Mouse (Mus musculus) limb, embryonic 14.5 days (tissue): ENCODE results near the gene Prdm11. TPM values are rescaled to one million over a fixed set of nuclear protein-coding genes. Genes with fewer than 3 reads are reported as not detected.
A peak's percentile ranks its signal among the peaks of the same experiment; 100 is the strongest.

Experiments
- ATAC-seq: fragments of 200-750 bp; cut with Nextera tagmentation; 2 replicates; pipeline ENCODE4 v1.8.0; 2017; ENCODE audit warnings: low read depth, moderate number of reproducible peaks, moderate TSS enrichment; ENCODE audit not compliant: low FRiP score
- DNase-seq: peaks from one replicate; pipeline ENCODE4 v3.0.0-alpha.2; 2015; ENCODE audit warnings: low spot score
- H3K27ac ChIP-seq: fragments of 300-500 bp; sonication (generic); replicated peaks from 2 replicates; pipeline ENCODE4 v1.5.1; 2014; ENCODE audit warnings: low read depth, mild to moderate bottlenecking, low read length, moderate library complexity, mixed read lengths
- H3K27me3 ChIP-seq: fragments of 300-500 bp; sonication (generic); 2 replicates; pipeline ENCODE4 v1.6.1; 2014; ENCODE audit warnings: low read length, mixed read lengths; ENCODE audit not compliant: control insufficient read depth, insufficient read depth
- H3K36me3 ChIP-seq: fragments of 300-500 bp; sonication (generic); 2 replicates; pipeline ENCODE4 v1.6.1; 2014; ENCODE audit warnings: mild to moderate bottlenecking, low read length, moderate library complexity, mixed read lengths; ENCODE audit not compliant: control insufficient read depth, insufficient read depth
- H3K4me1 ChIP-seq: fragments of 300-500 bp; sonication (generic); 2 replicates; pipeline ENCODE4 v1.6.1; 2014; ENCODE audit warnings: antibody characterized with exemption, low read length, mixed read lengths; ENCODE audit not compliant: control insufficient read depth, insufficient read depth
- H3K4me2 ChIP-seq: fragments of 300-500 bp; sonication (generic); replicated peaks from 2 replicates; pipeline ENCODE4 v1.6.1; 2014; ENCODE audit warnings: low read depth, mild to moderate bottlenecking, low read length, moderate library complexity; ENCODE audit not compliant: severe bottlenecking
- H3K4me3 ChIP-seq: fragments of 300-500 bp; sonication (generic); replicated peaks from 2 replicates; pipeline ENCODE4 v1.5.1; 2014; ENCODE audit warnings: low read length
- H3K9ac ChIP-seq: fragments of 300-500 bp; sonication (generic); 2 replicates; pipeline ENCODE4 v1.6.1; 2014; ENCODE audit warnings: mild to moderate bottlenecking, low read depth, low read length, moderate library complexity; ENCODE audit not compliant: severe bottlenecking
- H3K9me3 ChIP-seq: fragments of 300-500 bp; sonication (generic); 2 replicates; pipeline ENCODE4 v1.6.1; 2016; ENCODE audit warnings: low read length; ENCODE audit not compliant: control insufficient read depth
- POLR2A ChIP-seq: fragments of 200-500 bp; IDR thresholded peaks from 2 replicates; pipeline ENCODE4 v1.8.0; 2012; ENCODE audit warnings: inconsistent platforms, mild to moderate bottlenecking, moderate library complexity, borderline replicate concordance; ENCODE audit not compliant: insufficient read depth, insufficient read length; ENCODE audit errors: extremely low read depth
- WGBS: fragments of 180-500 bp; shearing (Covaris S2); extraction: QIAGEN DNeasy Blood & Tissue Kit; methylation state at CpG from one replicate; pipeline ENCODE4 v1.1.7; 2014; 5-methylcytosine and 5-hydroxymethylcytosine counted together
- polyA plus RNA-seq, 2 experiments: library from polyadenylated mRNA; depleted of rRNA in 1 of 2; stranded (reverse) in 1 of 2; unstranded in 1 of 2; fragments of >200 nt; fragmentation: Nextera tagmentation in 1 of 2; extraction: Ambion mirVana in 1 of 2; gene quantifications; 2 replicates each; pipeline versions ENCODE4 v1.2.1 to v1.2.3; 2012 to 2014

Prdm11 gene
- polyA plus RNA-seq, 2 experiments, result 6.5 to 24.4 TPM

- DNase-seq (no peak), ATAC-seq (no peak)
- WGBS, result 11% methylated on average over 8 of the region's 10 CpGs
- TF ChIP-seq POLR2A, result no peak
- Histone ChIP-seq H3K4me1 (peaks cover 19% of the 10 kb centered on the region), H3K36me3 (no peaks in the 10 kb centered on the region), H3K9ac (no peak overlapping the region; the same call in 1 of the 2 replicates), H3K27ac (no peak overlapping the region), H3K4me3 (peak overlapping the region; percentile 40), H3K4me2 (peak overlapping the region; percentile 76), H3K27me3 (peaks cover 22% of the 10 kb centered on the region; the same call in 1 of the 2 replicates), H3K9me3 (no peaks in the 10 kb centered on the region)
These were observed 130.0 kb downstream of the Prdm11 start for GRCm38 (mm10) chr2:92915659-92916631.

Other genes with a start within 250 kb of the Prdm11 start
- gene Syt13, start 131.1 kb downstream of the Prdm11 start, polyA plus RNA-seq (2012; rRNA removed), result 11.3 and 11.7 TPM in 2 replicates
- gene Syt13, start 131.1 kb downstream of the Prdm11 start, polyA plus RNA-seq (2014; fragmentation: Nextera tagmentation; extraction: Ambion mirVana), result 7.8 and 8.4 TPM in 2 replicates
- gene Trp53i11, start 141.4 kb upstream of the Prdm11 start, polyA plus RNA-seq (2012; rRNA removed), result 30.5 and 36.9 TPM in 2 replicates
- gene Trp53i11, start 141.4 kb upstream of the Prdm11 start, polyA plus RNA-seq (2014; fragmentation: Nextera tagmentation; extraction: Ambion mirVana), result 26.6 and 37.4 TPM in 2 replicates